Mouse (Mus musculus) intestine, embryonic 14.5 days (tissue): ENCODE results near the gene Med25. TPM values are rescaled to one million over a fixed set of nuclear protein-coding genes. Genes with fewer than 3 reads are reported as not detected.

ENCODE experiments used
- ATAC-seq: fragments of 200-750 bp; cut with Nextera tagmentation; replicated peaks from 2 replicates; pipeline ENCODE4 v1.8.0; 2017; ENCODE audit warnings: low read depth, moderate number of reproducible peaks, moderate TSS enrichment, moderate library complexity; ENCODE audit not compliant: low FRiP score, low TSS enrichment
- DNase-seq: peaks from one replicate; pipeline ENCODE4 v3.0.0-alpha.2; 2018; ENCODE audit warnings: low spot score
- H3K27ac ChIP-seq: fragments of 300-500 bp; sonication (generic); 2 replicates; pipeline ENCODE4 v1.5.1; 2014; ENCODE audit warnings: low read depth, mild to moderate bottlenecking, control low read depth
- H3K27me3 ChIP-seq: fragments of 300-500 bp; sonication (generic); replicated peaks from 2 replicates; pipeline ENCODE4 v1.6.1; 2014; ENCODE audit warnings: low read length, control low read depth; ENCODE audit not compliant: control insufficient read depth, insufficient read depth
- H3K36me3 ChIP-seq: fragments of 300-500 bp; sonication (generic); 2 replicates; pipeline ENCODE4 v1.6.1; 2014; ENCODE audit warnings: low read length, control low read depth; ENCODE audit not compliant: control insufficient read depth, insufficient read depth
- H3K4me1 ChIP-seq: fragments of 300-500 bp; sonication (generic); replicated peaks from 2 replicates; pipeline ENCODE4 v1.6.1; 2014; ENCODE audit warnings: low read length, control low read depth, mixed read lengths; ENCODE audit not compliant: control insufficient read depth, insufficient read depth
- H3K4me2 ChIP-seq: fragments of 300-500 bp; sonication (generic); 2 replicates; pipeline ENCODE4 v1.6.1; 2014; ENCODE audit warnings: low read length
- H3K4me3 ChIP-seq: fragments of 300-500 bp; sonication (generic); 2 replicates; pipeline ENCODE4 v1.5.1; 2014; ENCODE audit warnings: low read depth, low read length, control low read depth, mixed read lengths
- H3K9ac ChIP-seq: fragments of 300-500 bp; sonication (generic); 2 replicates; pipeline ENCODE4 v1.6.1; 2014; ENCODE audit warnings: mild to moderate bottlenecking, low read length
- H3K9me3 ChIP-seq: fragments of 300-500 bp; sonication (generic); 2 replicates; pipeline ENCODE4 v1.6.1; 2016; ENCODE audit warnings: low read length, control low read depth; ENCODE audit not compliant: control insufficient read depth
- WGBS: fragments of 180-500 bp; shearing (Covaris S2); extraction: QIAGEN DNeasy Blood & Tissue Kit; methylation state at CpG from one replicate; pipeline ENCODE4 v1.1.7; 2014; 5-methylcytosine and 5-hydroxymethylcytosine counted together
- polyA plus RNA-seq: library from polyadenylated mRNA; unstranded; fragments of >200 nt; fragmentation: Nextera tagmentation; extraction: Ambion mirVana; gene quantifications from 2 replicates; pipeline ENCODE4 v1.2.1, GENCODE M21; 2014

Gene Med25
- polyA plus RNA-seq, 1 experiment from 2014 or later, result 75.8 TPM

DNA sequence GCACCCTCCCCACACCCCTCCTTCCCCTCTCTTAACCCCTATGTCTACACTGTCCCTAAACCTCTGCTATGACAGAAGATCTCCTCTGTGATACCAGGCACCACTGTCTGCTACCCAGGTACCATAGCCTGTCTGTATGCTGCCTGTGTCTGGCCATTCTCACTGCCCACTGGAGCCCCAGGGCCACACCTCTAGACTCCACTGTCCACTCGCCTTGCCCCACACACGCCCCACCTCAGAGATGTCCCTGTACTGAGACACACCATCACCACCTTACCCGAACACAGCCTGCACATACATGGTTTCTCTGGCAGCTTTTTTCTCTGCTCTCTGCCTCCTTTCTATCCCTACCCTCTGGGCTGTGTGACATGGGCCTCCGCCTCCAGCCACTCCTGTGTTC is 24.4 kb upstream of the Med25 start:
- Histone ChIP-seq H3K4me1 (no peaks in the 10 kb centered on the region), H3K4me3 (no peak overlapping the region), H3K9me3 (no peaks in the 10 kb centered on the region), H3K36me3 (peaks cover 49% of the 10 kb centered on the region), H3K4me2 (no peak overlapping the region), H3K27ac (no peak overlapping the region), H3K27me3 (no peaks in the 10 kb centered on the region), H3K9ac (no peak overlapping the region)
- ATAC-seq, result peak; percentile 28; the same call in 1 of the 2 replicates
- DNase-seq, result no peak
- WGBS, result 86% methylated on average over 4 of the region's 4 CpGs

- Histone ChIP-seq H3K27me3 (no peaks in the 10 kb centered on the region), H3K4me3 (no peak overlapping the region), H3K4me2 (no peak overlapping the region), H3K9me3 (no peaks in the 10 kb centered on the region), H3K36me3 (peaks cover 54% of the 10 kb centered on the region), H3K4me1 (no peaks in the 10 kb centered on the region), H3K27ac (no peak overlapping the region), H3K9ac (no peak overlapping the region)
- ATAC-seq (no peak), DNase-seq (no peak)
- WGBS, result 83% methylated on average over 6 of the region's 6 CpGs
These were observed 23.7 kb upstream of the Med25 start for GRCm38 (mm10) chr7:44916191-44916590.

DNA sequence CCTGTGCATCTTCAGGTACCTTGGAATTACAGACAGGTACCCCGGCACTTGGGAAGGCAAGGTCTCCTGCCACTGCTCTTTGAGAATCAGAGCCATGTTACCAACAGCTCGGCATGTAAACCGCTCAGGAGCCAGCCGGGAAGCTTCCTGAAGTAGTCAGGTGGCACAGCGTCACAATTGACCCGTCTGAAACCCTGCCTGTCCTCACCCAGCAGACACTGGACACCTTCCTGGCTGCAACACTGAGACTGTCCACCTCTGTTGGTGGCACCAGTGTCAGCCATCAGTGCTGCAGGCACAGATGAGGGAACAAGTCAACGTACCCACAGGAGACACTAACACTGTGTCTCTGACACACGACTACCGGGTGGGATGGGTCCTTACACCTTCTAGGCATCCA is 22.8 kb upstream of the Med25 start:
- Histone ChIP-seq H3K27ac (no peak overlapping the region), H3K4me2 (no peak overlapping the region), H3K9ac (no peak overlapping the region), H3K4me1 (no peaks in the 10 kb centered on the region), H3K4me3 (no peak overlapping the region), H3K27me3 (no peaks in the 10 kb centered on the region), H3K9me3 (no peaks in the 10 kb centered on the region), H3K36me3 (peaks cover 62% of the 10 kb centered on the region)
- no peak for ATAC-seq
- 97% methylated on average over 9 of the region's 9 CpGs for WGBS
- DNase-seq, result no peak

GRCm38 (mm10) chr7:44914396-44914795 is 21.9 kb upstream of the Med25 start:
- WGBS, result 97% methylated on average over 2 of the region's 2 CpGs
- Histone ChIP-seq H3K27me3 (no peaks in the 10 kb centered on the region), H3K9ac (no peak overlapping the region), H3K9me3 (no peaks in the 10 kb centered on the region), H3K4me3 (no peak overlapping the region), H3K27ac (no peak overlapping the region), H3K4me1 (no peaks in the 10 kb centered on the region), H3K36me3 (peaks cover 70% of the 10 kb centered on the region), H3K4me2 (no peak overlapping the region)
- DNase-seq, result no peak
- ATAC-seq, result no peak

DNA sequence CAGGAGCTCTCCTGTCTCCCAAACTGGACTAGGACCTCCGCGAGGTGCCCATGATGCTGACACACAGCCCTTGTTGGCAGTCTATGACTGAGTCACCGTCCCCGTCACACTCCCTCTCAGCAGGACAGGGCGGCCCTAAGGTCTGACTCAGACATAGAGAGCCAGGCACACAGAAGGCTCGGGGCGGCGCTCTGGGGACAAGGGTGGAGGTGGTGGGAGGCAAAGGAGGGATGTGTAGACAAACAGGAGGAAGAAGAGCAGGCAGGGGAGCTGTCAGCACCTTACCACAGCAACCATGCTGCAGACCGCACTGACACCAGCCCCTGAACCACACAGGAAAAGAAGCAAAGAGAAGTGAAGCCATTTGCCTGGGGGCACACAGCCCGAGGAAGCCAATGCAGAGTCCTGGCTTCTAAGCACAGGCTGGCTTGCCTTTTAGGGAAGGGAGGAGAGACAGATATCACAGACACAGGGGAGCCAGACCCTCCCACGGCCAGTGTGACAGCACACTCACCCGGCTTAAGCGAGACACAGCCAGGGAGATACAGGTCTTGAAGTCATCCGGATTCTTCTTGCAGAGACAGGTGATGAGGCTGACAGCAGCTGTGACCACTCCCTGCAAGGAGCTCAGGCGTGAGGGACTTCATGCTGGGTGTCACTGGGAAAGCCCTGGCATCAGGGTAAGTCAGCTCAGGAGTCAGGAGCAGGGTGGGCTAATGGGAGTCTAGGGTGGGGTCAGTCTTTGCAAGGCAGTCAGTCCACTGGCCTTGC is 16.4 kb upstream of the Med25 start:
- ATAC-seq (no peak), DNase-seq (no peak)
- Histone ChIP-seq H3K27me3 (no peaks in the 10 kb centered on the region), H3K4me3 (no peak overlapping the region), H3K27ac (no peak overlapping the region), H3K9me3 (no peaks in the 10 kb centered on the region), H3K9ac (no peak overlapping the region), H3K4me1 (no peaks in the 10 kb centered on the region), H3K4me2 (no peak overlapping the region), H3K36me3 (peaks cover 95% of the 10 kb centered on the region)
- WGBS, result 92% methylated on average over 15 of the region's 15 CpGs

GRCm38 (mm10) chr7:44905430-44905829 is 12.9 kb upstream of the Med25 start:
- ATAC-seq (no peak), DNase-seq (no peak)
- Histone ChIP-seq H3K9me3 (no peaks in the 10 kb centered on the region), H3K4me1 (peaks cover 5% of the 10 kb centered on the region), H3K4me3 (no peak overlapping the region), H3K27me3 (no peaks in the 10 kb centered on the region), H3K36me3 (peaks cover 76% of the 10 kb centered on the region), H3K9ac (no peak overlapping the region), H3K4me2 (no peak overlapping the region), H3K27ac (no peak overlapping the region)
- WGBS, result 92% methylated on average over 20 of the region's 20 CpGs

DNA sequence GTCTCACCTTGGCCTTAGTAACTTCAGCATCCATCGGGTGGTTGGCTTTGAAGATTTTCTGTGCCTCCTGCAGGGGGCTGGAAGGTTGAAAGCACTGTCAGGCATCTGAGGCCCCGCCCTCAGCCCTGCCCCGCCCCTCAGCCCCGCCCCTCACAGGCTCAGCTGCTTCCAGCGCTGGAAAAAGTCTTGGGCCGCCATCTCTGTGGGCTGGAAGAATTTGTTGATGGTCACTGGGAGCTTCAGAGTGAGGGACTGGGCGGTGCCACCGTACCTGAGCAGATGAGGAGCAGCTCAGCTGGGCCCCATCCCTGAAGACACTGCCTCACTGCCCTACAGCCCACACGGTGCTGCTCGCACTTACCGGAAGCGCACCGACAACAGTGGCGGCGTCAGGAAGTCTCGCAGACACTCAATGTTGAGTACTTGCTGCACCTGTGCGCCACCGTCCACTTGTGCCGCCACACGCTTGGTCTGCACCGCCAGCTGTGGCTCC is 8.8 kb upstream of the Med25 start:
- H3K4me3 ChIP-seq, result peak overlapping the region; percentile 24
- H3K4me1 ChIP-seq, result peaks cover 13% of the 10 kb centered on the region
- no peak overlapping the region for H3K9ac ChIP-seq
- WGBS, result 12% methylated on average over 21 of the region's 21 CpGs
- ATAC-seq, result peak; percentile 48; the same call in 1 of the 2 replicates
- no peaks in the 10 kb centered on the region for H3K9me3 ChIP-seq
- H3K4me2 ChIP-seq, result peak overlapping the region; percentile 48
- peak overlapping the region; percentile 35; the same call in 1 of the 2 replicates for H3K27ac ChIP-seq
- no peaks in the 10 kb centered on the region for H3K27me3 ChIP-seq
- DNase-seq, result peak; percentile 89
- peaks cover 55% of the 10 kb centered on the region for H3K36me3 ChIP-seq

DNA sequence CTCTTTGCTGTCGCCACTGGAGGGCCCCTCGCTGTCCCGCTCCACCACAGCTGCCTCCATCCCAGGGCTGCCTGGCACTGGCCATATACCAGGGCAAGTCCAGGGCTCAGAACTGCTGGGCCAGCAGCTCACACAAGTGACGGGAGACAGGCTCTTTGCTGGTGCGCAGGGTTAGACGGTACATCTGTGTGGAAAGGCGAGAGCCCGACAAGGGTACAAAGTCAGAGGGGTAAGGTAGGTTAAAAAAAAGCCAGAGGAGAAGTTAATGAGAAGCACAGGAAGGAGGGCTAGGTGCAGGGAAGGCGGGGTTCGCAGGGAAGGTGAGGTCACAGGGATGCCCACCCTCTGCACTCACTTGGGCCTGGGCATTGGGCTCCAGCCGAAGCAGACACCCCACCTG is 8.1 kb upstream of the Med25 start:
- no peak for DNase-seq
- H3K4me1 ChIP-seq, result peaks cover 13% of the 10 kb centered on the region
- H3K27me3 ChIP-seq, result no peaks in the 10 kb centered on the region
- 0 out of 2 replicates have a peak, but pooled peaks have one; percentile 6 for ATAC-seq
- H3K4me2 ChIP-seq, result no peak overlapping the region
- H3K9me3 ChIP-seq, result no peaks in the 10 kb centered on the region
- WGBS, result 89% methylated on average over 11 of the region's 11 CpGs
- H3K27ac ChIP-seq, result no peak overlapping the region
- H3K4me3 ChIP-seq, result no peak overlapping the region
- H3K9ac ChIP-seq, result no peak overlapping the region
- H3K36me3 ChIP-seq, result peaks cover 49% of the 10 kb centered on the region

DNA sequence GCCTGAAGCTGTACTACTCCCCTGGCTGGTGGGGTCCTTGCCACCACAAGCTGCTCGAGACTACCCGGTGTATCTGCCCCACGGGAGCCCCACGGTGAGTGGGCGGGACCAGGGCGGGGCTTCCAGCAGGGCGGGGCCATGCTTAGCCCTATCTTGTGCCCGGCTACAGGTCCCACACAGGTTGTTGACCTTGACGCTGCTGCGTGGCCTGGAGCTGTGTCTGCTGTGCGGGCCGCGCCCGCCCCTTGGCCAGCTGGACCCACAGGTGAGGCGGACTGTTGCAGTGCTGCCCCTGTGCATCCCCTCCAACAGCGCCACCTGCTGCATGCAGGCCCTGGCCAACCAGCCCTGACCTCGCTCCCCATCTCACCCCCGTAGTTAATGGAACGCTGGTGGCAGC is 6.1 kb upstream of the Med25 start:
- H3K36me3 ChIP-seq, result peaks cover 29% of the 10 kb centered on the region
- H3K9me3 ChIP-seq, result no peaks in the 10 kb centered on the region
- WGBS, result 42% methylated on average over 18 of the region's 19 CpGs
- H3K27me3 ChIP-seq, result no peaks in the 10 kb centered on the region
- no peak for DNase-seq
- no peak; the same call in 1 of the 2 replicates for ATAC-seq
- H3K9ac ChIP-seq, result no peak overlapping the region
- no peak overlapping the region for H3K4me3 ChIP-seq
- no peak overlapping the region for H3K27ac ChIP-seq
- H3K4me2 ChIP-seq, result no peak overlapping the region
- peaks cover 18% of the 10 kb centered on the region for H3K4me1 ChIP-seq
